Mouse (Mus musculus) ovary, postnatal 14 days (tissue): ENCODE measurements around the gene Zfp993.
"Not testable (repeated sequence)": the region's sequence is repeated elsewhere in the genome, so short reads cannot be mapped to it uniquely, and the experiment has no call there.

Source experiments
- DNase-seq: peaks from one replicate; pipeline ENCODE4 v3.0.0; 2022; ENCODE audit warnings: low spot score

Gene Zfp993

DNA sequence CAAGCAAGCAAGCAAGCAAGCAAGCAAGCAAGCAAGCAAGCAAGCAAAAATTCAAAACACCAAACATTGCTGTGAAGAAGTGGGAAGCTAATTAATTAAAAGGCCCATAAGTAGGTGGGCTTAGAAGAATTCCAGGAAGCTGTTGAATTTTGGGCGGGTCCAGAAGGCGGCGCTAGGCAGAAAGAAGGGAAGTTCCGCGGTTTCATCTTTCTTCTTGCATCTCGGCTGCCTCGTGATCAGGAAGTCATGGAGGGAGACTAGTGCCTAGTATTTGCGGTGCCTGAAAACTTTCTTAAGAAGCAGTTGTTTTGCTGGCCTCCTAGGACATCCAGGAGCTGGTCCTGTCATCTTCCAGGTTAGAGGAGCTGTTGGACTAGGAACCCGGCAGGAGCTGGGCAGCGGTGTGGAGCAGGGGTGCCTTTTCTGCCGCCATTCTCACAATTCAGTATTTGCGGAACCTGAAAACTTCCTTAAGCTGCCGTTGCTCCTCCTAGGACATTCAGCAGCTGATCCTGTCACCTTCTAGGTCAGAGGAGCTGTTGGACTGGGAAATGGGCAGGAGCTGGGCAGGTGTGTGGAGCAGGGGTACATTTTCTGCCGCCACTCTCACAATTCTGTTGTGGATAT, at the start of gene Zfp993:
TSS of gene Zfp993 (plus strand) at position 188 of the 627 bp plus-strand sequence.
- not testable (repeated sequence) for DNase-seq

DNA sequence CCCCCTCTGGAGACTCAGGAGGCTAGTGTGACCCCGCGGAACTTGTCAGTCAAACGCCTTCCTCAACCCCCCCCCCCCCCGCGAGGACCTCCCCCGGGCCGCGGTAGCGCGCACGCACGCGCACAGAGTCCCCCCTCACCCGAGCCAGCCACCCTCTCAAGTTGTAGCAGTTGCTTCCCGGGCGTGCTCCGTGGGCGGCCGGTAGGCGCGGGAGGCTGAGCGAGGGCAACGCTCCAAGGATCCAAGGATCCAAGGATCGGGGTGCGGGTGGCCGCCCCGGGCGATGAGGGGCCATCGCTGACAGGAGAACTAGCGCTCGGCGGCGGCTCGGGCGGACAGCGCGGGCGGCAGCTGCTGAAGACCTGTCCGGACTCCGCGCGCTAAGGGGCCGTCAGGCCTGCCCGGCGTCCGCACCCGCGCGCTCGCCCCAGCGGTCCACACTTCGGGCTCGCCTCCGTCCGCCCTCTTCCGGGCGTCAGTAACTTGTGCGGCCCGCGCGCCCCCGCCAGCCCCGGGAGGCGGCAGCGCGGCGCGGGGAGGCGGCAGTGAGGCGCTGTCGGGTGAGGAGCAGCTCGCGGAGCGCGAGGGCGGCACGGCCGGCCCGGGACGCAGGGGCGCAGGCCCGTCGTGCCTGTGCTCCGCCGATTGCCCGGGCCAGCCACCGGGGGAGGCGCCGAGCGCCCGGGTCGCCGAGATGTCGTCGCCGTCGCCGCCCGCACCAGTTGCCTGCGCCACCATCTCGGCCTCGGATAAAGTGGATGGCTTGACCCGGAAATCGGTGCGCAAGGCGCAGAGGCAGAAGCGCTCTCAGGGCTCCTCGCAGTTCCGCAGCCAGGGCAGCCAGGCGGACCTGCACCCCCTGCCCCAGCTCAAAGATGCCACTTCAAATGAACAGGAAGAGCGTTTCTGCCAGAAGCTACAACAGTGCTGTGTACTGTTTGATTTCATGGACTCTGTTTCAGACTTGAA, 30.6 kb upstream of the Zfp993 start:
- DNase-seq, result not testable (repeated sequence)

DNA sequence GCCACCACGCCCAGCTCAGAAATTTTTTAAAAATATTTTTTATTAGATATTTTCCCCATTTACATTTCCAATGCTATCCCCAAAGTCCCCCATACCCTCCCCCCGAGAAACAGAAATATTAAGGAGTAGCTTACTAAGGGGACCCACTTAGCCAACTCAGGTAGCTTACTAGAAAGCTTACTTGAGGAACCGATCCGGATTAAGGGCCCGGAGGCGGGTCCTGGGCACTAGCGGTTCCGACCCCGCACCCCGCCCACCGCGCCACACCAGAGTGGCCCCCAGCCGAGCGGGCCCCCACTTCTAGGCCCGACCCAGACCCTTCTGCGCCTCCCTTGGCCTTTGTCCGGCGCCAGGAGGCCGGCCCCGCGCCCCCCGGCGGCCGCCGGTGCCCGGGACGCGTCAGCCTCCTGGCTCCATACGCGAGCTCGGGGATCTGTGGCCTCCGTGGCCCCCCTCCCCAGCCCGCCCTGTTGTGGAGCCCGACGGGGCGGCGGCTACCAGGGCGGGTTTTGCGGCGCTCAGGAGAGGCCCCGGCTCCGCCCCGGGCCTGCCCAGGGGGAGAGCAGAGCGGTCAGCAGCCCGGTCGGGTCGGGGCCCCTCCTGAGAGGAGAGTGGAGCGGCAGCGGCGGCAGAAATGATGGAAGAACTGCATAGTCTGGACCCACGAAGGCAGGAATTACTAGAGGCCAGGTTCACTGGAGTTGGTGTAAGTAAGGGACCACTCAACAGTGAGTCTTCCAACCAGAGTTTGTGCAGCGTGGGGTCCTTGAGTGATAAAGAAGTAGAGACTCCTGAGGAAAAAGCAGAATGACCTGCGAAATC, 7.0 kb upstream of the Zfp993 start:
- DNase-seq, result not testable (repeated sequence)

DNA sequence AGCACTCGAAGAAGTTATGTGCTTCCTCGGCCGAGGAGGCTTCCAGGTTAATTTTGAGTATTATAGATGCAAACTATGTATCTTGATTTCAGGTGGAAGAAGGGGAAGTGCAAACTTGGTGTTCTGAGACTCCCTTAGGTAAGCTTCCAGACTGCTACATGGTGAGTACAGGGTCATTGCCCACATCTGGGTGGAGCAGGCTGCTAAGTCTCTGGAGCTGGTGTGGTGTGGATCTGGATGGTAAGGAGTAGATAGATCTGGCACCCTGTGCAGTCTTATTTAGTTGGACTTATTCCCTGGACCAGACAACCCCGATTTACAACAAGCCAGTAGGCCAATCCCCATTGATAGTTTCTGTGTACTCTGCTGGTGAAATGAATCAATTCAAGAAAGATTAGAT, 33.6 kb downstream of the Zfp993 start:
- DNase-seq, result not testable (repeated sequence)

DNA sequence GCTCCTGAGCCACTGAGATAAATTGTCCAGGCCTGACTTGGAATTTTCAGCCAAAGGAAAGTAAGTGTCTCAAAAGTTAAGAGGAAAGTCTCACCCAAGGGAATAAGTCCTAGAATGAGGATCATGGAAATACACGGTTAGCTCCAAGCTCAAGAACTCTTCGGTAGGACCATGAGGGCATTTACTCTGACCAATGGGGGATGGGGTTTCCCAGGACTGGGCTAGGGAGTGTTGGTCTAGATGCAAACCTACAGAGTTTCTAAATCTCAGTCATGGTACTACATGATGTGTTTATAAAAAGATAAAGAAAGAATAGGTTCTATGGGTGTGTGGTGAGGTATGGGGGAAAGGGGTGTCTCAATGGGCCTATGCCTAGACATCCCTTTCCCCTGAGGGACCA, 38.9 kb downstream of the Zfp993 start:
- not testable (repeated sequence) for DNase-seq

DNA sequence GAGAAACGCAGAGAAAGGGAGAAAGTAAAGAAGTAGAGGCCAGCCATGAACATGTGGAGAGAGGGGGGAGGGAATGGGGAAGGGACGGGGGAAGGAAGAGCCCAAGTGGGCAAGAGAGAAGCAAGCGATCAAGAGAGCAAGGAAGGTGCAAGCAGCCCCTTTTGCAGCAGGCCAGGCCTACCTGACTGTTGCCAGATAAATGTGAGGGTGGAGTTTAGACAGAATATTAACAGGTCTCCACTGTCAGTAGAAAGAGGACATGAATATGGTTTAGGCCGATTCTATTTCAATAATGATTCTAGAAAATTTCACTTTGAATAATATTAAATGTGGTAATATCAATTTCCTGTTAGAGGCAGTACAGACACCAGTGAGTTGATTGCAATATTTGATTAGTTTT, 39.4 kb downstream of the Zfp993 start:
- DNase-seq, result not testable (repeated sequence)

DNA sequence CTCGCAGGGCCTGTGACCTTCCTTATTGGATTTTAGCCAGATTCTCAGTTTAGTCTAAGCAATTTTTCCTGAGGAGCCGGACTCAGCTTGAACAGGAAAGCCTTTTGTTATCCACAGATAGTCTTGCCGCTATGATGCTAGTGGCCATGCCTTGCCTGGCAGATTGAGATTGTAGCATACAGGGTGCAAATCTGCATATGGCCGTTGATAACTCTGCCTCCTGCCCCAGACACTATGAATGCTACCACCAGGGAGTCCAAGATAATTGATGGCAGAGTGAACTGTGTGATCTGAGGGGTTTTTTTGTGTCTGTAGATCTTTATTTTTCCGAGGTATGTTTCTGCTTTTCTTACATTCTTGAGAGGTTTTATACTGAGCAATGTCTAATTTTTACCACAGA, 39.9 kb downstream of the Zfp993 start:
- not testable (repeated sequence) for DNase-seq
